Mouse (Mus musculus) midbrain, embryonic 13.5 days (tissue): Measurements from ENCODE around the gene Cnr1. TPM values are rescaled to one million over a fixed set of nuclear protein-coding genes. Genes with fewer than 3 reads are reported as not detected.
A peak's percentile ranks its signal among the peaks of the same experiment; 100 is the strongest.

ENCODE experiments used
- ATAC-seq: fragments of 200-750 bp; cut with Nextera tagmentation; 2 replicates; pipeline ENCODE4 v1.8.0; 2017; ENCODE audit warnings: mild to moderate bottlenecking, moderate TSS enrichment, moderate library complexity
- H3K27ac ChIP-seq: fragments of 300-500 bp; sonication (generic); 2 replicates; pipeline ENCODE4 v1.5.1; 2015; ENCODE audit warnings: inconsistent platforms, mild to moderate bottlenecking, moderate library complexity
- H3K27me3 ChIP-seq: fragments of 300-500 bp; sonication (generic); 2 replicates; pipeline ENCODE4 v1.6.1; 2015; ENCODE audit warnings: mild to moderate bottlenecking, inconsistent platforms
- H3K36me3 ChIP-seq: fragments of 300-500 bp; sonication (generic); 2 replicates; pipeline ENCODE4 v1.6.1; 2015; ENCODE audit warnings: mild to moderate bottlenecking, inconsistent platforms
- H3K4me1 ChIP-seq: fragments of 300-500 bp; sonication (generic); replicated peaks from 2 replicates; pipeline ENCODE4 v1.6.1; 2015; ENCODE audit warnings: inconsistent platforms
- H3K4me2 ChIP-seq: fragments of 300-500 bp; sonication (generic); replicated peaks from 2 replicates; pipeline ENCODE4 v1.6.1; 2015; ENCODE audit warnings: moderate library complexity, mild to moderate bottlenecking, inconsistent platforms
- H3K4me3 ChIP-seq: fragments of 300-500 bp; sonication (generic); replicated peaks from 2 replicates; pipeline ENCODE4 v1.5.1; 2015; ENCODE audit warnings: mild to moderate bottlenecking, inconsistent platforms
- H3K9ac ChIP-seq: fragments of 300-500 bp; sonication (generic); replicated peaks from 2 replicates; pipeline ENCODE4 v1.6.1; 2015; ENCODE audit warnings: mild to moderate bottlenecking, inconsistent platforms
- H3K9me3 ChIP-seq: fragments of 300-500 bp; sonication (generic); 2 replicates; pipeline ENCODE4 v1.6.1; 2016; ENCODE audit warnings: mild to moderate bottlenecking, inconsistent platforms
- WGBS: fragments of 180-500 bp; shearing (Covaris S2); methylation state at CpG from one replicate; pipeline ENCODE4 v1.1.7; 2015; 5-methylcytosine and 5-hydroxymethylcytosine counted together
- polyA plus RNA-seq: library from polyadenylated mRNA; unstranded; fragments of >200 nt; fragmentation: Nextera tagmentation; extraction: Ambion mirVana; gene quantifications from 2 replicates; pipeline ENCODE4 v1.2.1, GENCODE M21; 2015

Gene Cnr1
- polyA plus RNA-seq: 43.9 and 47.1 TPM in 2 replicates

GRCm38 (mm10) chr4:33924234-33924888 is at the start of gene Cnr1:
TSS of gene Cnr1 (plus strand) at chr4:33924593.
- H3K27me3 ChIP-seq: peaks cover 26% of the 10 kb centered on the region
- no peaks in the 10 kb centered on the region for H3K9me3 ChIP-seq
- WGBS: under 1% methylated on average over 75 of the region's 77 CpGs
- peak within 1 kb of the TSS; percentile 70 for H3K4me3 ChIP-seq
- H3K36me3 ChIP-seq: no peaks in the 10 kb centered on the region
- peak within 1 kb of the TSS; percentile 92 for H3K9ac ChIP-seq
- ATAC-seq: peak; percentile 93
- H3K4me1 ChIP-seq: peaks cover 14% of the 10 kb centered on the region
- H3K27ac ChIP-seq: peak within 1 kb of the TSS; percentile 95
- peak within 1 kb of the TSS; percentile 86 for H3K4me2 ChIP-seq

GRCm38 (mm10) chr4:33879944-33880343 is 44.4 kb upstream of the Cnr1 start:
- no peak for ATAC-seq
- 93% methylated on average over 3 of the region's 3 CpGs for WGBS
- no peaks in the 10 kb centered on the region for H3K36me3 ChIP-seq

GRCm38 (mm10) chr4:33886026-33886425 is 38.4 kb upstream of the Cnr1 start:
- Histone ChIP-seq H3K27ac (no peak overlapping the region), H3K4me1 (no peaks in the 10 kb centered on the region), H3K4me3 (no peak overlapping the region), H3K4me2 (no peak overlapping the region), H3K36me3 (no peaks in the 10 kb centered on the region), H3K9me3 (peaks cover 7% of the 10 kb centered on the region; the same call in 1 of the 2 replicates), H3K27me3 (no peaks in the 10 kb centered on the region), H3K9ac (no peak overlapping the region)
- ATAC-seq: no peak
- WGBS: 84% methylated on average over 3 of the region's 3 CpGs

More at GRCm38 (mm10) chr4:33879944-33880343, 44.4 kb upstream of the Cnr1 start:
- Histone ChIP-seq H3K4me1 (no peaks in the 10 kb centered on the region), H3K27me3 (no peaks in the 10 kb centered on the region), H3K9me3 (peaks cover 7% of the 10 kb centered on the region; the same call in 1 of the 2 replicates), H3K9ac (no peak overlapping the region), H3K4me3 (no peak overlapping the region), H3K4me2 (no peak overlapping the region), H3K27ac (no peak overlapping the region)

GRCm38 (mm10) chr4:33889976-33890375 is 34.4 kb upstream of the Cnr1 start:
- H3K27ac ChIP-seq: no peak overlapping the region
- no peak overlapping the region for H3K4me3 ChIP-seq
- no peaks in the 10 kb centered on the region for H3K4me1 ChIP-seq
- H3K9me3 ChIP-seq: no peaks in the 10 kb centered on the region
- no peak overlapping the region for H3K9ac ChIP-seq
- no peaks in the 10 kb centered on the region for H3K36me3 ChIP-seq
- H3K4me2 ChIP-seq: no peak overlapping the region
- WGBS: 91% methylated on average over 2 of the region's 2 CpGs
- ATAC-seq: no peak
- H3K27me3 ChIP-seq: no peaks in the 10 kb centered on the region

GRCm38 (mm10) chr4:33892178-33892869 is 32.1 kb upstream of the Cnr1 start:
- Histone ChIP-seq H3K36me3 (no peaks in the 10 kb centered on the region), H3K4me3 (no peak overlapping the region), H3K9me3 (no peaks in the 10 kb centered on the region), H3K9ac (no peak overlapping the region), H3K27me3 (no peaks in the 10 kb centered on the region), H3K27ac (no peak overlapping the region), H3K4me1 (no peaks in the 10 kb centered on the region), H3K4me2 (no peak overlapping the region)
- 64% methylated on average over 7 of the region's 7 CpGs for WGBS
- ATAC-seq: no peak

GRCm38 (mm10) chr4:33893841-33894240 is 30.6 kb upstream of the Cnr1 start:
- Histone ChIP-seq H3K9ac (no peak overlapping the region), H3K36me3 (no peaks in the 10 kb centered on the region), H3K27me3 (no peaks in the 10 kb centered on the region), H3K4me2 (no peak overlapping the region), H3K27ac (no peak overlapping the region), H3K9me3 (no peaks in the 10 kb centered on the region), H3K4me1 (no peaks in the 10 kb centered on the region), H3K4me3 (no peak overlapping the region)
- 80% methylated on average over 7 of the region's 7 CpGs for WGBS
- no peak for ATAC-seq

GRCm38 (mm10) chr4:33895046-33895445 is 29.3 kb upstream of the Cnr1 start:
- Histone ChIP-seq H3K4me3 (no peak overlapping the region), H3K9me3 (no peaks in the 10 kb centered on the region), H3K4me2 (no peak overlapping the region), H3K27me3 (no peaks in the 10 kb centered on the region), H3K36me3 (no peaks in the 10 kb centered on the region), H3K27ac (no peak overlapping the region), H3K9ac (no peak overlapping the region), H3K4me1 (no peaks in the 10 kb centered on the region)
- ATAC-seq: no peak
- 85% methylated on average over 8 of the region's 8 CpGs for WGBS

- Histone ChIP-seq H3K4me2 (no peak overlapping the region), H3K27me3 (no peaks in the 10 kb centered on the region), H3K27ac (no peak overlapping the region), H3K9ac (no peak overlapping the region), H3K4me3 (no peak overlapping the region), H3K4me1 (no peaks in the 10 kb centered on the region), H3K9me3 (no peaks in the 10 kb centered on the region), H3K36me3 (no peaks in the 10 kb centered on the region)
- ATAC-seq: no peak
- WGBS: 95% methylated on average over 2 of the region's 2 CpGs
These were observed 28.9 kb upstream of the Cnr1 start for GRCm38 (mm10) chr4:33895491-33895890.

GRCm38 (mm10) chr4:33901659-33902058 is 22.7 kb upstream of the Cnr1 start:
- H3K4me1 ChIP-seq: no peaks in the 10 kb centered on the region
- H3K4me3 ChIP-seq: no peak overlapping the region
- no peaks in the 10 kb centered on the region for H3K9me3 ChIP-seq
- no peak overlapping the region for H3K27ac ChIP-seq
- no peaks in the 10 kb centered on the region for H3K27me3 ChIP-seq
- no peak overlapping the region for H3K9ac ChIP-seq
- ATAC-seq: no peak
- 90% methylated on average over 3 of the region's 3 CpGs for WGBS
- H3K4me2 ChIP-seq: no peak overlapping the region
- no peaks in the 10 kb centered on the region for H3K36me3 ChIP-seq

- Histone ChIP-seq H3K27me3 (no peaks in the 10 kb centered on the region), H3K27ac (no peak overlapping the region), H3K4me2 (no peak overlapping the region), H3K36me3 (no peaks in the 10 kb centered on the region), H3K4me1 (no peaks in the 10 kb centered on the region), H3K9me3 (no peaks in the 10 kb centered on the region), H3K9ac (no peak overlapping the region), H3K4me3 (no peak overlapping the region)
- WGBS: 69% methylated on average over 1 of the region's 1 CpGs
- no peak for ATAC-seq
These were observed 20.5 kb upstream of the Cnr1 start for GRCm38 (mm10) chr4:33903812-33904340.

GRCm38 (mm10) chr4:33904826-33905225 is 19.6 kb upstream of the Cnr1 start:
- WGBS: 78% methylated on average over 4 of the region's 4 CpGs
- no peak overlapping the region for H3K4me2 ChIP-seq

GRCm38 (mm10) chr4:33908786-33909185 is 15.6 kb upstream of the Cnr1 start:
- H3K4me1 ChIP-seq: no peaks in the 10 kb centered on the region
- no peak for ATAC-seq
- no peak overlapping the region for H3K4me2 ChIP-seq
- no peaks in the 10 kb centered on the region for H3K9me3 ChIP-seq
- no peaks in the 10 kb centered on the region for H3K36me3 ChIP-seq
- no peak overlapping the region for H3K27ac ChIP-seq
- H3K4me3 ChIP-seq: no peak overlapping the region
- H3K27me3 ChIP-seq: no peaks in the 10 kb centered on the region
- H3K9ac ChIP-seq: no peak overlapping the region
- 25% methylated on average over 3 of the region's 3 CpGs for WGBS

More at GRCm38 (mm10) chr4:33904826-33905225, 19.6 kb upstream of the Cnr1 start:
- Histone ChIP-seq H3K9me3 (no peaks in the 10 kb centered on the region), H3K9ac (no peak overlapping the region), H3K27me3 (no peaks in the 10 kb centered on the region), H3K4me3 (no peak overlapping the region), H3K36me3 (no peaks in the 10 kb centered on the region), H3K27ac (no peak overlapping the region), H3K4me1 (no peaks in the 10 kb centered on the region)
- ATAC-seq: no peak
